Mouse (Mus musculus) megakaryocyte, embryonic 14.5 days (primary cell): ENCODE measurements around the gene Clrn3. TPM values are rescaled to one million over a fixed set of nuclear protein-coding genes. Genes with fewer than 3 reads are reported as not detected.

ENCODE experiments used
- H3K27me3 ChIP-seq: replicated peaks from 2 replicates; pipeline ENCODE3; 2012; ENCODE audit warnings: inconsistent platforms
- H3K36me3 ChIP-seq: replicated peaks from 2 replicates; pipeline ENCODE3; 2012; ENCODE audit warnings: low read length, inconsistent platforms, mixed read lengths
- H3K4me1 ChIP-seq: 2 replicates; pipeline ENCODE4 v1.6.1; 2012; ENCODE audit warnings: inconsistent platforms
- H3K4me3 ChIP-seq: replicated peaks from 2 replicates; pipeline ENCODE3; 2012; ENCODE audit warnings: moderate library complexity, mild to moderate bottlenecking, inconsistent platforms
- H3K9me3 ChIP-seq: 2 replicates; pipeline ENCODE4 v1.6.1; 2012; ENCODE audit warnings: inconsistent platforms
- FLI1 ChIP-seq: IDR thresholded peaks from 2 replicates; pipeline ENCODE4 v1.6.1; 2012; ENCODE audit warnings: low read length, inconsistent platforms, mixed read lengths
- GATA1 ChIP-seq: IDR thresholded peaks from 3 replicates; pipeline ENCODE4 v1.6.1; 2012; ENCODE audit warnings: mixed read lengths, low read length, inconsistent platforms, borderline replicate concordance
- polyA plus RNA-seq: library from polyadenylated mRNA; stranded (reverse); fragments of >175 nt; gene quantifications from 2 replicates; pipeline ENCODE4 v1.2.3, GENCODE M21; 2012; ENCODE audit warnings: low replicate concordance; ENCODE audit not compliant: insufficient read depth

Gene Clrn3
- polyA plus RNA-seq, 1 experiment, result not detected

GRCm38 (mm10) chr7:135490500-135490886 lies 38.0 kb downstream of the Clrn3 start:
- Histone ChIP-seq H3K4me3 (no peak overlapping the region), H3K36me3 (no peaks in the 10 kb centered on the region), H3K4me1 (peaks cover 13% of the 10 kb centered on the region; the same call in 1 of the 2 replicates), H3K27me3 (peaks cover 37% of the 10 kb centered on the region), H3K9me3 (peaks cover 17% of the 10 kb centered on the region)
- TF ChIP-seq FLI1, result no peak
- no peak for TF ChIP-seq GATA1

GRCm38 (mm10) chr7:135489724-135490499 lies 38.5 kb downstream of the Clrn3 start:
- no peak overlapping the region for H3K4me3 ChIP-seq
- TF ChIP-seq GATA1 (no peak), FLI1 (no peak)
- H3K9me3 ChIP-seq, result peaks cover 17% of the 10 kb centered on the region
- H3K36me3 ChIP-seq, result no peaks in the 10 kb centered on the region
- H3K27me3 ChIP-seq, result peaks cover 37% of the 10 kb centered on the region
- H3K4me1 ChIP-seq, result peaks cover 10% of the 10 kb centered on the region; the same call in 1 of the 2 replicates

- H3K27me3 ChIP-seq, result peaks cover 49% of the 10 kb centered on the region
- H3K36me3 ChIP-seq, result no peaks in the 10 kb centered on the region
- TF ChIP-seq FLI1, result no peak
- no peak for TF ChIP-seq GATA1
Measured at GRCm38 (mm10) chr7:135488214-135488810, 40.1 kb downstream of the Clrn3 start.

GRCm38 (mm10) chr7:135487423-135487822 lies 41.0 kb downstream of the Clrn3 start:
- no peak overlapping the region for H3K4me3 ChIP-seq
- TF ChIP-seq FLI1 (no peak), GATA1 (no peak)
- no peaks in the 10 kb centered on the region for H3K36me3 ChIP-seq
- H3K27me3 ChIP-seq, result peaks cover 52% of the 10 kb centered on the region
- peaks cover 10% of the 10 kb centered on the region; the same call in 1 of the 2 replicates for H3K4me1 ChIP-seq
- peaks cover 17% of the 10 kb centered on the region for H3K9me3 ChIP-seq

More at GRCm38 (mm10) chr7:135488214-135488810, 40.1 kb downstream of the Clrn3 start:
- Histone ChIP-seq H3K9me3 (peaks cover 20% of the 10 kb centered on the region), H3K4me3 (no peak overlapping the region), H3K4me1 (peaks cover 10% of the 10 kb centered on the region; the same call in 1 of the 2 replicates)

GRCm38 (mm10) chr7:135486645-135487382 lies 41.6 kb downstream of the Clrn3 start:
- Histone ChIP-seq H3K27me3 (peaks cover 55% of the 10 kb centered on the region), H3K4me1 (peaks cover 10% of the 10 kb centered on the region; the same call in 1 of the 2 replicates), H3K36me3 (no peaks in the 10 kb centered on the region), H3K4me3 (no peak overlapping the region), H3K9me3 (peaks cover 12% of the 10 kb centered on the region)
- TF ChIP-seq GATA1 (no peak), FLI1 (no peak)

GRCm38 (mm10) chr7:135485796-135486410 lies 42.6 kb downstream of the Clrn3 start:
- Histone ChIP-seq H3K27me3 (peaks cover 61% of the 10 kb centered on the region), H3K36me3 (no peaks in the 10 kb centered on the region), H3K9me3 (peaks cover 3% of the 10 kb centered on the region; the same call in 1 of the 2 replicates), H3K4me1 (peaks cover 10% of the 10 kb centered on the region; the same call in 1 of the 2 replicates), H3K4me3 (no peak overlapping the region)
- TF ChIP-seq FLI1, result no peak
- no peak for TF ChIP-seq GATA1

- peaks cover 8% of the 10 kb centered on the region; the same call in 1 of the 2 replicates for H3K4me1 ChIP-seq
- TF ChIP-seq FLI1, result no peak
- no peak for TF ChIP-seq GATA1
- no peak overlapping the region for H3K4me3 ChIP-seq
- H3K9me3 ChIP-seq, result peaks cover 3% of the 10 kb centered on the region; the same call in 1 of the 2 replicates
- peaks cover 62% of the 10 kb centered on the region for H3K27me3 ChIP-seq
- H3K36me3 ChIP-seq, result no peaks in the 10 kb centered on the region
Measured at GRCm38 (mm10) chr7:135485116-135485795, 43.2 kb downstream of the Clrn3 start.

GRCm38 (mm10) chr7:135484341-135484740 lies 44.1 kb downstream of the Clrn3 start:
- peaks cover 3% of the 10 kb centered on the region; the same call in 1 of the 2 replicates for H3K9me3 ChIP-seq

More at GRCm38 (mm10) chr7:135484341-135484740, 44.1 kb downstream of the Clrn3 start:
- no peaks in the 10 kb centered on the region for H3K36me3 ChIP-seq
- H3K27me3 ChIP-seq, result peaks cover 60% of the 10 kb centered on the region
- no peak overlapping the region for H3K4me3 ChIP-seq
- TF ChIP-seq GATA1 (no peak), FLI1 (no peak)
- H3K4me1 ChIP-seq, result peaks cover 7% of the 10 kb centered on the region; the same call in 1 of the 2 replicates
